Mouse (Mus musculus) CH12.LX (cell line): ENCODE measurements around the gene Chst5.

Source experiments
- CTCF ChIP-seq, 2 experiments: IDR thresholded peaks in 1 of 2; conservative IDR thresholded peaks in 1 of 2; 2 replicates each; pipeline ENCODE4 v1.5.1; 2011 to 2012; ENCODE audit warnings: low read depth in 2 of 2, low read length in 2 of 2, improper control_type of control experiment in 1 of 2, inconsistent platforms in 1 of 2, mild to moderate bottlenecking in 1 of 2, moderate library complexity in 1 of 2
- ETS1 ChIP-seq: conservative IDR thresholded peaks from 2 replicates; pipeline ENCODE4 v1.6.1; 2012; ENCODE audit warnings: low read depth, mild to moderate bottlenecking, inconsistent platforms, low read length, improper control_type of control experiment, moderate library complexity
- SIN3A ChIP-seq: IDR thresholded peaks from 2 replicates; pipeline ENCODE4 v1.6.1; 2012; ENCODE audit warnings: low read length, improper control_type of control experiment, inconsistent platforms
- ZKSCAN1 ChIP-seq: IDR thresholded peaks from 2 replicates; pipeline ENCODE4 v1.6.1; 2012; ENCODE audit warnings: low read depth, inconsistent platforms, low read length, improper control_type of control experiment, borderline replicate concordance
- ZMIZ1 ChIP-seq: IDR thresholded peaks from 2 replicates; pipeline ENCODE4 v1.6.1; 2012; ENCODE audit warnings: low read depth, mild to moderate bottlenecking, inconsistent platforms, low read length, improper control_type of control experiment
- ZNF384 ChIP-seq: IDR thresholded peaks from 2 replicates; pipeline ENCODE4 v1.6.1; 2012; ENCODE audit warnings: low read depth, low read length, improper control_type of control experiment, inconsistent platforms

DNA sequence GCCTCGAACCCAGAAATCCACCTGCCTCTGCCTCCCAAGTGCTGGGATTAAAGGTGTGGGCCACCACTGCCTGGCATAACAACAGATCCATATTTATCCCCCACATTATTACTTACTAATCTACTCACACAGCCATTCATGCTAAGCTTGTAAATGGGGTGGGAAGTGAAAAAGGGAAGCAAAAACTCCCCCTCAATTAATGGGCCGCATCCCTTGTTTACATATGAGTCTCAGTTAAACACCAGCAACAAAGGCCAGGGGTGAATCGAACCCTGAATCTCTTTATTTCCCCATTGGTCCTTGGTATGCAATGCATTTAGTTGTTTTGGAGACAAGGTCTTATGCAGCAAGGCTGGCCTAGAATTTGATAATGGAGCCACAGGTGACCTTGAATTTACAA lies 40.6 kb upstream of the Chst5 start:
- TF ChIP-seq ZKSCAN1 (no peak), CTCF (conservative IDR thresholded peaks at IDR 0.05 in 1 of 2, IDR thresholded peaks at IDR 0.05 in 1 of 2; ENCODE audit: low read depth in 2 of 2, low read length in 2 of 2) (no peak), SIN3A (no peak), ZNF384 (no peak), ZMIZ1 (no peak), ETS1 (no peak)
